Mouse (Mus musculus) large intestine, adult 2 months (tissue): ENCODE results near the gene Card6. TPM values are rescaled to one million over a fixed set of nuclear protein-coding genes. Genes with fewer than 3 reads are reported as not detected.

Experiments used
- DNase-seq: peaks from one replicate; pipeline ENCODE4 v3.0.0-alpha.2; 2012; ENCODE audit warnings: low read depth, low spot score
- WGBS: fragments of 180-500 bp; shearing (Covaris S2); methylation state at CpG from one replicate; pipeline ENCODE4 v1.1.7; 2018; 5-methylcytosine and 5-hydroxymethylcytosine counted together
- polyA plus RNA-seq: library from polyadenylated mRNA; depleted of rRNA; stranded (reverse); fragments of >200 nt; gene quantifications from 2 replicates; pipeline ENCODE4 v1.2.3, GENCODE M21; 2012; rRNA removed

Card6 gene
- polyA plus RNA-seq, result 1.5 and 3.2 TPM in 2 replicates

GRCm38 (mm10) chr15:5107686-5108654 is at the start of gene Card6:
Card6 (minus strand) TSS chr15:5108539.
- 30% methylated on average over 21 of the region's 21 CpGs for WGBS
- no peak for DNase-seq

- 59% methylated on average over 1 of the region's 1 CpGs for WGBS
- DNase-seq, result no peak
These were observed 49.0 kb upstream of the Card6 start for GRCm38 (mm10) chr15:5157386-5157785.

GRCm38 (mm10) chr15:5156355-5156754 is 48.0 kb upstream of the Card6 start:
- 61% methylated on average over 4 of the region's 4 CpGs for WGBS
- DNase-seq, result no peak

GRCm38 (mm10) chr15:5155093-5155492 is 46.8 kb upstream of the Card6 start:
- no peak for DNase-seq
- 58% methylated on average over 5 of the region's 5 CpGs for WGBS

GRCm38 (mm10) chr15:5154621-5155020 is 46.3 kb upstream of the Card6 start:
- WGBS, result 29% methylated on average over 9 of the region's 9 CpGs
- no peak for DNase-seq

GRCm38 (mm10) chr15:5152171-5152570 is 43.8 kb upstream of the Card6 start:
- no peak for DNase-seq
- 92% methylated on average over 6 of the region's 6 CpGs for WGBS

GRCm38 (mm10) chr15:5149187-5149586 is 40.8 kb upstream of the Card6 start:
- DNase-seq, result no peak
- WGBS, result 26% methylated on average over 4 of the region's 4 CpGs

- DNase-seq, result no peak
- 50% methylated on average over 9 of the region's 9 CpGs for WGBS
These were observed 37.0 kb upstream of the Card6 start for GRCm38 (mm10) chr15:5145196-5145945.

- DNase-seq, result no peak
These were observed 35.9 kb upstream of the Card6 start for GRCm38 (mm10) chr15:5144021-5144778.

GRCm38 (mm10) chr15:5143361-5144020 is 35.2 kb upstream of the Card6 start, which contains the start of gene Prkaa1:
Prkaa1 (plus strand) TSS chr15:5143861.
- WGBS, result under 1% methylated on average over 69 of the region's 80 CpGs
- DNase-seq, result no peak

More at GRCm38 (mm10) chr15:5144021-5144778, 35.9 kb upstream of the Card6 start:
- under 1% methylated on average over 61 of the region's 61 CpGs for WGBS

GRCm38 (mm10) chr15:5142714-5143113 is 34.4 kb upstream of the Card6 start:
- 28% methylated on average over 5 of the region's 5 CpGs for WGBS
- no peak for DNase-seq

GRCm38 (mm10) chr15:5142047-5142446 is 33.7 kb upstream of the Card6 start:
- 25% methylated on average over 5 of the region's 5 CpGs for WGBS
- no peak for DNase-seq

GRCm38 (mm10) chr15:5140357-5140756 is 32.0 kb upstream of the Card6 start:
- DNase-seq, result no peak

GRCm38 (mm10) chr15:5139863-5140262 is 31.5 kb upstream of the Card6 start:
- DNase-seq, result no peak
- WGBS, result 85% methylated on average over 7 of the region's 7 CpGs

GRCm38 (mm10) chr15:5139366-5139765 is 31.0 kb upstream of the Card6 start:
- WGBS, result 88% methylated on average over 2 of the region's 2 CpGs
- DNase-seq, result no peak

GRCm38 (mm10) chr15:5138021-5138856 is 29.9 kb upstream of the Card6 start:
- 69% methylated on average over 9 of the region's 9 CpGs for WGBS
- no peak for DNase-seq

GRCm38 (mm10) chr15:5134945-5135483 is 26.7 kb upstream of the Card6 start:
- 78% methylated on average over 8 of the region's 8 CpGs for WGBS
- DNase-seq, result no peak

- WGBS, result 28% methylated on average over 3 of the region's 3 CpGs
- no peak for DNase-seq
These were observed 25.8 kb upstream of the Card6 start for GRCm38 (mm10) chr15:5134179-5134578.
